Mouse (Mus musculus) right cerebral cortex, adult 2 months (tissue): Measurements from ENCODE around the gene Smarca4.
"Not testable (repeated sequence)": the region's sequence is repeated elsewhere in the genome, so short reads cannot be mapped to it uniquely, and the experiment has no call there.

Experiments
- DNase-seq, 2 experiments: peaks; one replicate each; pipeline ENCODE4 v3.0.0; 2021 to 2022; ENCODE audit warnings: low spot score in 2 of 2

The Smarca4 gene

GRCm38 (mm10) chr9:21615617-21616231 is at the start of gene Smarca4:
Gene Smarca4, plus strand, starts transcription at chr9:21616169.
- DNase-seq = peak; percentile 100

DNA sequence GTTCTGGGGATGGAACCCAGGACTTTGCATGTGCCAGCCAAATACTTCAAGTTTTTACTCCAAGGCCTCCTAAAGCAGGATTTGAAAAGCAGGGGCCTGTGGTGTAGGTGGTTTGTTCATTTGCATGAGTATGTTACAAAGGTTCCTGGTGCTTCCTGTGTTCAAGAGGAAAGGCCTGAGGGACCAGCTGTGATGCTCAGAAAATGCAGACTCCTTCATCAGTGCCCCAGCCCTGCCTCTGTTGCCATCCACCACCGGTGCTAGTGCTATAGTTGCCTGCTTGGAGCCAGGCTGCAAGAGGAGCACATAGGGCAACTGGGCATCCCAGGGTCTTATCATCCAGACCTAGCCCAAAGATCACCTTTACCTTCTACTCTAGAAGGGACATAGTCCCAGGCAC is 49.4 kb upstream of the Smarca4 start:
- no peak for DNase-seq

GRCm38 (mm10) chr9:21567051-21567450 is 48.9 kb upstream of the Smarca4 start:
- no peak for DNase-seq

DNA sequence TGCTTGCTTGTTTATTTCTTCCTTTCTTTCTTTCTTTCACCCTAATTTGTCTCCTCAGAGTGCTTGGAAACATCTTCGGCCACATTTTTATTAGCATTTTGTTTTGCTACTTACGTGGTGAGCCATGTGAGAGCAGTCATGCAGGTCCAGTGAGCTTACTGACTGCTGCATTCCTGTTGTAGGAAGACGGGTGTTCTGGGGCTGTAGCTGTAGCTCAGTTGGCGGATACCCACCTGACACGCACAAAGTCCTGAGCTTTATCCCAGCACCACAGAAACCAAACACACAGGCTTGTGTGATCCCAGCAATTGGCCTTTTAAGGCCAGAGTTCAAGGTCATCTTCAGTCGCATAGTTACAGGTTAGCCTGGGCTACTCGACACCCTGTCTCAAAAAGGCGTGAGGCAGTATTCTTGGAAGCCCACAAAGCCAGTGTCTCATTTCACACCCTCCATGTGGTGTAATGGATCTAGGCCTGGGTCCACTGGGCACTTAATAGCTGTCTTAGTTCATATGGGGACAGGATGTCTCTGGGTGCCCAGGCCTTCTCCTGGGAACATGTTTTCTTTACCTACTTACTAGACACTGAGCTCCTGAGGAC is 47.2 kb upstream of the Smarca4 start:
- DNase-seq = no peak

GRCm38 (mm10) chr9:21574012-21574801 is 41.8 kb upstream of the Smarca4 start:
- no peak for DNase-seq

DNA sequence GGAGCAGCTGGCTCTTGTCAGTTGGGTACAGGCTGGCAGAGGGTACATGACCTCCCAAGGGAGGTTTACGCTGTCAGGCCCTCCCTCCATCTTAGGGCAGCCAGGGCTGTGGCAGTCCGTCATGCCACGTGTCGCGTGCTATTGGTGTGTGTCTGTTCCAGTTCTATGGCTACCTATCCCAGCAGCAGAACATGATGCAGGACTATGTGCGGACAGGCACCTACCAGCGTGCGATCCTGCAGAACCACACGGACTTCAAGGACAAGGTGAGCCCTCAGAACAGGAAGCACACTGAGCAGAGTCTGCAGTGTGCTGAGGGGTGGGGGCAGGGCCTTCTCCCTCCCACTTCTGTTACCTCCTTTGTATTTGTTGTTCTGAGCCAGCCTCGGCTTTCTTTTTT is 40.7 kb upstream of the Smarca4 start:
- DNase-seq = no peak

- DNase-seq = no peak
Measured at GRCm38 (mm10) chr9:21576286-21576685, 39.7 kb upstream of the Smarca4 start.

DNA sequence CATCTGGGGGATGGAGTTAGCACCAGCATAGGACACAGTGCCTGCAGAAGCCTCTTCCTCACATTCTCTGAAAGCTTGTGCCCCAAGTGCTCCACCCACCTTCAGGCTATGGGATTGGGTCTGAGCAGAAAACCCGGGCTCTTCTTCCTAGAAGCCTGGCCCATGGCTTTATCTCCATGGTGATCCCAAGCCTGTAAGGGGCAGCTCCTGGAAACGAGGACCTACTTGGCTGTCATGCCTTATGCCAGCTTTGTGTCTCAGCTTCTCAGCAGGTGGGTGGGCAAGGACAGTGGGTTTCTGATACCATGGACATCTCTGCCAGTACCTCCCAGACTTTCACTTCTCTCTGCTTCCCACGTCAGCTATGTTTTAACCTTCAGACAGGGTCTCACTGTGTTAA is 37.7 kb upstream of the Smarca4 start:
- DNase-seq = no peak

GRCm38 (mm10) chr9:21585401-21585800 is 30.6 kb upstream of the Smarca4 start:
- no peak for DNase-seq

GRCm38 (mm10) chr9:21587678-21588349 is 28.2 kb upstream of the Smarca4 start:
- no peak for DNase-seq

GRCm38 (mm10) chr9:21588350-21588749 is 27.6 kb upstream of the Smarca4 start:
- DNase-seq = no peak

GRCm38 (mm10) chr9:21589538-21589937 is 26.4 kb upstream of the Smarca4 start:
- no peak for DNase-seq

- DNase-seq = no peak
Measured at GRCm38 (mm10) chr9:21591127-21591830, 24.7 kb upstream of the Smarca4 start.

DNA sequence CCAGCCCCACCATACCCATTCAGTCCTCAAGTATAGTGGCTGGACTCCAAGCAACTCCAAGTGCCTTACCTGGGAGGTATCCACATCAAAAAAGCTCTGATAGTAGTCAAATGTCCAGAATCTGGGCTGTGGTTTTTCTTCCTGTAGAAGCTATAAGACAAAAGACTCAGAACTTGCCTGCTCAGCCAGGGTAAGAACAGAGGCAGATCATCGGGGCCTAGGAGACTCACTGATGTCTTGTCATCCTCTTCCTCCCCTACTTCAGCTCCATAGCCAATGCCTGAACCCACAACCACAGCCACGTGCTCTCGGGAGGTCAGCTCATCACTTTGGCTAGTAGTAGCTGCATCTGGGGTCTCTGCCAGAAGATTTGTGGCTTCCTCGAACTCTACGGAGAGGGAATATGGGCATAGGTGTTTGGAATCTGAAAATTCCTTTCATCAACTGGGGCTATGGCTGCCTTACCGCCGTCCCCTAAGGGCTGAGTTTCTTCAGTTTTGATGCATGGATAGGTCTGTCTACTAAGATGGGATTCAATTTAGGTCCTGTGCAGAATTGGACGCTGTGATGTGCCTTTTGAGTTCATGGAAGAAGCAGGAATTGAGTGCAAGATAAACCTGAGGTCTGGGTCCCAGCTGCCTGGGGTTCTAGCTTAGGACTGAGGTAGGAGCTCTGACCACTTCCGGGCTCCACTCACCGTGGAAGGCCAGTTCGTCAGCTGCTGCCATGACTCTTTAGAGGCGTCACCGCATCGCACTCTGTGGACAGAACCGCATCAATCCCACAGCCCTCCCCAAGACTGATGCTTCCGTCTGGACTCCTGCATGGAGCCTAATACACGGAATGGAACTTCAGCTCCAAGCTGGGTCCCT is 23.9 kb upstream of the Smarca4 start:
- DNase-seq = no peak

GRCm38 (mm10) chr9:21592703-21593121 is 23.3 kb upstream of the Smarca4 start, which contains the start of the genes Timm29 and Yipf2:
Gene Timm29, plus strand, starts transcription at chr9:21592722.
Gene Yipf2, minus strand, starts transcription at chr9:21592828.
- DNase-seq = peak; percentile 95 to 96

DNA sequence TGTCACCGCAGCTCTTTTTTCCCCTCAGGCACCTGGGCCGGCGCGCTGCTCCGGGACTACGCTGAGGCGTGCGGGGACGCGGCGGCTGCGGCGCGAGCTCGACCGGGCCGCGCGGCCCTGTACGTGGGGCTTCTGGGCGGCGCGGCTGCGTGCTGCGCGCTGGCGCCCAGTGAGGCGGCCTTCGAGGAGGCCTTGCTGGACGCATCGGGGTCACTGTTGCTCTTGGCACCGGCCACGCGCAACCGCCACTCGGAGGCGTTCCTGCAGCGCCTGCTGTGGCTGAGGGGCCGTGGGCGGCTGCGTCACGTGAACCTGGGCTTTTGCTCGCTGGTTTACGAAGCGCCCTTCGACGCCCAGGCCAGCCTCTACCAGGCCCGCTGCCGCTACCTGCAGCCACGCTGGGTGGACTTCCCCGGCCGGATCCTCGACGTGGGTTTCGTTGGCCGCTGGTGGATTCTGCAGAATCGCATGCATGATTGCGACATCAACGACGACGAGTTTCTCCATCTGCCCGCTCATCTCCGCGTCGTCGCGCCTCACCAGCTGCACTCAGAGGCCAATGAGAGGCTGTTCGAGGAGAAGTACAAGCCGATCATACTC is 22.7 kb upstream of the Smarca4 start:
- peak; percentile 70 to 74 for DNase-seq

DNA sequence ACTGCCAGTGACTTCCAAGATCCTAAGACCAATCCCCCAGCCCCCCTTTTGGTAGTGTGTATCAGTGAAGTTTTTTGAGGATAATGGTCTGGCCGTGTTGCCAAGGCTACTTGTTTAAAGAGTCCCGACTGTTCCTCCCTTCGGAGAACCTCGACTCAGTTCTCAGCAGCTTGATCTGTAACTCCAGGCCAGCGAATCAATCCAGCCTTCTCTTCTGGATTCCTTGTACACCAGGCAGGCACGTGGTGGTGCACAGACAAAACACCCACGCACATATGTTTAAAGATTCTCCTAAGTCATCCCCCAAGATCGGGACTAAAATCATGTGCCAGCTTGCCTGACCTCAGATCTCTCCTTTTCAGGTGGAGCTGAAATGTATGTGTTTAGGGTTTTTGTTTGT is 21.6 kb upstream of the Smarca4 start:
- not testable (repeated sequence) for DNase-seq

GRCm38 (mm10) chr9:21594838-21595237 is 21.1 kb upstream of the Smarca4 start:
- no peak for DNase-seq

DNA sequence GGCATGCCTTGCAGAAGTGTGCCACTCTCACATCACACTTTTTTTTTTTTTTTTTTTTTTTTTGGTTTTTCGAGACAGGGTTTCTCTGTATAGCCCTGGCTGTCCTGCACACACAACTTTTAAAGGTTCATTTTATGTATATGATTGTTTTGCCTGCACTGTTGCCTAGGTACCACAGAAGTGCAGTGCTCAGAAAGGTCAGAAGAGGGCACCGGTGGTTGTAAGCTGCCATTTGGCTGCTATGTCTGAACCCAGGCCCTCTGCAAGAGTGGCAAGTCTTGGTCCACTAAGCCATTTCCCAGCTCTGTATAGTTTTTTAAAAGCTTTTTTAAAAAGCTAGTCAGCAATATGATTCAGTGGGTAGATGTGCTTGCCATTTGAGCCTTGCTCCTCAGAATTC is 17.8 kb upstream of the Smarca4 start:
- DNase-seq = no peak

- no peak for DNase-seq
Measured at GRCm38 (mm10) chr9:21600186-21600585, 15.8 kb upstream of the Smarca4 start.
